Mouse (Mus musculus): ENCODE data around the gene Gm21977. TPM values are rescaled to one million over a fixed set of nuclear protein-coding genes. Genes with fewer than 3 reads are reported as not detected.
"Not testable (repeated sequence)": the region's sequence is repeated elsewhere in the genome, so short reads cannot be mapped to it uniquely, and the experiment has no call there.

The Gm21977 gene
- total RNA-seq (2021): not detected

- intact Hi-C loops (cut with DNase I); DNase-seq: not testable (repeated sequence)
Measured at GRCm38 (mm10) chr14:42853377-42853776, at the start of gene Gm21977. Gene Gm21977 (minus strand): TSS chr14:42853477.

Other genes starting within 250 kb of the Gm21977 start
- not detected for gene Gm3633, start 211.6 kb downstream of the Gm21977 start, total RNA-seq (2021)
- gene Gm10378, start 197.5 kb downstream of the Gm21977 start, total RNA-seq (2021): not detected
- not detected for gene Gm3015, start 84.7 kb downstream of the Gm21977 start, total RNA-seq (2021)
- not detected for gene Gm10377, start 55.5 kb downstream of the Gm21977 start, total RNA-seq (2021)
- gene Gm8082, start 140.1 kb upstream of the Gm21977 start, total RNA-seq (2021): not detected
- gene Gm10376, start 162.2 kb upstream of the Gm21977 start, total RNA-seq (2021): not detected
- gene Gm8094, start 223.2 kb upstream of the Gm21977 start, total RNA-seq (2021): not detected
- gene Gm8104, start 247.1 kb upstream of the Gm21977 start, total RNA-seq (2021): not detected

Data from heart, postnatal 10 days (tissue).